Mouse (Mus musculus): ENCODE measurements at regions not wholly inside any gene's neighbourhood (a gene's known extent, or its start where the extent isn't known, plus 50 kb on each side); places are given as distances from the start of the nearest gene placed in this dataset.

DNA sequence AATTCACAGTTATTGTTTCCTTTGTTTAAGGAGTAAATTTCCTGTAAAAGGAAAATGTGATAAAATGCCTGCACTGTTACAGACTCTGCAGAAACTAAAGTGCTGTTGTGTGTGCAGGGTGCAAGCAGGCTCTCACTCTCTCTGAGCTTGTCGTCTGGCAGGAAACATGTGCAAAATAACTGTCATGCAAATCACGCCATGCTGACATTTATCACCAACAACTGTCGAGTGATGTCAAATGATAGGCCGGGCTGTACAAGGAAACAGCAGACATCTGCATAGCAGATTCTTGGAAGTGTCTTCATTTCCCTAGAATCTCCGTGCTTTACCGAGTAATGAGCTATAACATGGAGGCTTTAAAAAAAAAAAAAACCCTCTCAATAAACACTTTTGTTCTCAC, 271.6 kb upstream of the Got2 start:
- TF ChIP-seq ZNF384 (IDR thresholded peaks at IDR 0.05; ENCODE audit: low read depth, low read length) (no peak), CHD2 (IDR thresholded peaks at IDR 0.05; ENCODE audit: low read depth, low read length) (no peak), HCFC1 (IDR thresholded peaks at IDR 0.05; ENCODE audit: borderline replicate concordance, insufficient read depth, low read length) (no peak), MAFK (IDR thresholded peaks at IDR 0.05; ENCODE audit: insufficient read depth, low read depth, low read length) (no peak), ZC3H11A (IDR thresholded peaks at IDR 0.05; ENCODE audit: borderline replicate concordance, low read depth, low read length) (no peak)

Measured in ES-E14 (cell line).